Mouse (Mus musculus): ENCODE results near the gene Fnbp1l. TPM values are rescaled to one million over a fixed set of nuclear protein-coding genes. Genes with fewer than 3 reads are reported as not detected.

The Fnbp1l gene
- total and polyA plus RNA-seq, 3 experiments = 1.5 to 2.0 (median 2.0) TPM

GRCm38 (mm10) chr3:122603229-122603628 lies 16.3 kb downstream of the Fnbp1l start:
- in situ Hi-C loops (cut with MboI; ENCODE audit: low pct_ligation_motif_present, low pct_unique_long_range_greater_than_20kb, low sequenced_read_pairs) (no loop called here), dilution Hi-C loops (cut with MboI; ENCODE audit: extremely low pct_ligation_motif_present, extremely low pct_unique_long_range_greater_than_20kb, low sequenced_read_pairs) (no loop called here)
- no peaks in the 10 kb centered on the region for H3K9me3 ChIP-seq (replicated peaks; ENCODE audit: low read length)
- H3K36me3 ChIP-seq (replicated peaks in 1 of 2; ENCODE audit: control insufficient read depth in 1 of 2, insufficient read depth in 1 of 2, low read length in 1 of 2) = no peaks in the 10 kb centered on the region
- H3K4me2 ChIP-seq (ENCODE audit: insufficient read depth, low read depth, poor library complexity, severe bottlenecking) = no peak overlapping the region
- H3K79me2 ChIP-seq (replicated peaks; ENCODE audit: control insufficient read depth, extremely low read depth, insufficient read depth, poor library complexity, severe bottlenecking) = no peaks in the 10 kb centered on the region
- H3K9ac ChIP-seq (ENCODE audit: insufficient read depth, low read depth) = no peak overlapping the region
- no peak overlapping the region for H3K27ac ChIP-seq (ENCODE audit: insufficient read depth, low read depth)
- H3K27me3 ChIP-seq (replicated peaks) = no peaks in the 10 kb centered on the region
- peaks cover 0 to 2% of the 10 kb centered on the region in 2 experiments; a peak in 1 of 4 replicates for H3K4me1 ChIP-seq (ENCODE audit: control insufficient read depth in 1 of 2, insufficient read depth in 2 of 2)
- TF ChIP-seq ELF1 (IDR thresholded peaks at IDR 0.05; ENCODE audit: low read depth, low read length) (no peak), CHD1 (IDR thresholded peaks at IDR 0.05; ENCODE audit: low read depth, low read length) (no peak), MAFK (IDR thresholded peaks at IDR 0.05; ENCODE audit: insufficient replicate concordance, low read length) (no peak), BHLHE40 (IDR thresholded peaks at IDR 0.05; ENCODE audit: low read depth, low read length) (no peak), NELFE (IDR thresholded peaks at IDR 0.05; ENCODE audit: low read depth, low read length) (no peak), TBP (conservative IDR thresholded peaks at IDR 0.05; ENCODE audit: low read depth, low read length) (no peak), GABPA (IDR thresholded peaks at IDR 0.05; ENCODE audit: insufficient replicate concordance, low read depth, low read length) (no peak), UBTF (IDR thresholded peaks at IDR 0.05; ENCODE audit: low read depth, low read length) (no peak)
- no peak for DNase-seq (ENCODE audit: extremely low read depth)
- no peak overlapping the region for H3K4me3 ChIP-seq (replicated peaks in 1 of 3; ENCODE audit: low read depth in 2 of 3, low read length in 2 of 3, poor library complexity in 1 of 3)

GRCm38 (mm10) chr3:122602370-122602769 lies 17.1 kb downstream of the Fnbp1l start:
- dilution Hi-C loops (cut with MboI; ENCODE audit: extremely low pct_ligation_motif_present, extremely low pct_unique_long_range_greater_than_20kb, low sequenced_read_pairs) = no loop called here
- H3K9me3 ChIP-seq (replicated peaks; ENCODE audit: low read length) = no peaks in the 10 kb centered on the region

GRCm38 (mm10) chr3:122599291-122599690 lies 20.2 kb downstream of the Fnbp1l start:
- DNase-seq (ENCODE audit: extremely low read depth) = no peak

More at GRCm38 (mm10) chr3:122602370-122602769, 17.1 kb downstream of the Fnbp1l start:
- Histone ChIP-seq H3K79me2 (replicated peaks; ENCODE audit: control insufficient read depth, extremely low read depth, insufficient read depth, poor library complexity, severe bottlenecking) (no peaks in the 10 kb centered on the region), H3K9ac (ENCODE audit: insufficient read depth, low read depth) (no peak overlapping the region), H3K4me1 (ENCODE audit: control insufficient read depth in 1 of 2, insufficient read depth in 2 of 2) (peaks cover 0 to 2% of the 10 kb centered on the region in 2 experiments; a peak in 1 of 4 replicates), H3K27me3 (replicated peaks) (no peaks in the 10 kb centered on the region), H3K36me3 (replicated peaks in 1 of 2; ENCODE audit: control insufficient read depth in 1 of 2, insufficient read depth in 1 of 2, low read length in 1 of 2) (no peaks in the 10 kb centered on the region), H3K27ac (ENCODE audit: insufficient read depth, low read depth) (no peak overlapping the region), H3K4me3 (replicated peaks in 1 of 3; ENCODE audit: low read depth in 2 of 3, low read length in 2 of 3, poor library complexity in 1 of 3) (no peak overlapping the region), H3K4me2 (ENCODE audit: insufficient read depth, low read depth, poor library complexity, severe bottlenecking) (no peak overlapping the region)
- no peak for TF ChIP-seq KAT2A (IDR thresholded peaks at IDR 0.05; ENCODE audit: insufficient replicate concordance, low read length)
- no peak for TF ChIP-seq ZKSCAN1 (IDR thresholded peaks at IDR 0.05; ENCODE audit: borderline replicate concordance, low read depth, low read length)
- TF ChIP-seq EP300 (IDR thresholded peaks at IDR 0.05; ENCODE audit: low read length) = no peak
- no peak for TF ChIP-seq CTCF (conservative IDR thresholded peaks at IDR 0.05 in 1 of 2, IDR thresholded peaks at IDR 0.05 in 1 of 2; ENCODE audit: low read depth in 2 of 2, low read length in 2 of 2)
- no peak for TF ChIP-seq E2F4 (IDR thresholded peaks at IDR 0.05; ENCODE audit: insufficient replicate concordance, low read depth, low read length)
- no peak for TF ChIP-seq TCF12 (IDR thresholded peaks at IDR 0.05; ENCODE audit: low read depth, low read length)
- TF ChIP-seq HCFC1 (IDR thresholded peaks at IDR 0.05; ENCODE audit: low read depth, low read length) = no peak
- TF ChIP-seq UBTF (IDR thresholded peaks at IDR 0.05; ENCODE audit: low read depth, low read length) = no peak
- DNase-seq (ENCODE audit: extremely low read depth) = no peak
- in situ Hi-C loops (cut with MboI; ENCODE audit: low pct_ligation_motif_present, low pct_unique_long_range_greater_than_20kb, low sequenced_read_pairs) = no loop called here

More at GRCm38 (mm10) chr3:122599291-122599690, 20.2 kb downstream of the Fnbp1l start:
- Histone ChIP-seq H3K9ac (ENCODE audit: insufficient read depth, low read depth) (no peak overlapping the region), H3K27ac (ENCODE audit: insufficient read depth, low read depth) (no peak overlapping the region), H3K9me3 (replicated peaks; ENCODE audit: low read length) (no peaks in the 10 kb centered on the region), H3K4me1 (ENCODE audit: control insufficient read depth in 1 of 2, insufficient read depth in 2 of 2) (peaks cover 0 to 2% of the 10 kb centered on the region in 2 experiments; a peak in 1 of 4 replicates), H3K79me2 (replicated peaks; ENCODE audit: control insufficient read depth, extremely low read depth, insufficient read depth, poor library complexity, severe bottlenecking) (no peaks in the 10 kb centered on the region), H3K27me3 (replicated peaks) (no peaks in the 10 kb centered on the region), H3K4me2 (ENCODE audit: insufficient read depth, low read depth, poor library complexity, severe bottlenecking) (no peak overlapping the region), H3K4me3 (replicated peaks in 1 of 3; ENCODE audit: low read depth in 2 of 3, low read length in 2 of 3, poor library complexity in 1 of 3) (no peak overlapping the region), H3K36me3 (replicated peaks in 1 of 2; ENCODE audit: control insufficient read depth in 1 of 2, insufficient read depth in 1 of 2, low read length in 1 of 2) (no peaks in the 10 kb centered on the region)
- TF ChIP-seq CHD1 (IDR thresholded peaks at IDR 0.05; ENCODE audit: low read depth, low read length) = no peak
- TF ChIP-seq MAZ (IDR thresholded peaks at IDR 0.05; ENCODE audit: low read depth, low read length) = no peak
- no peak for TF ChIP-seq HCFC1 (IDR thresholded peaks at IDR 0.05; ENCODE audit: low read depth, low read length)
- no peak for TF ChIP-seq SMC3 (IDR thresholded peaks at IDR 0.05; ENCODE audit: low read depth, low read length)
- no peak for TF ChIP-seq RAD21 (IDR thresholded peaks at IDR 0.05; ENCODE audit: low read depth, low read length)
- no peak for TF ChIP-seq MEF2A (IDR thresholded peaks at IDR 0.05; ENCODE audit: borderline replicate concordance, low read depth, low read length)
- TF ChIP-seq JUND (conservative IDR thresholded peaks at IDR 0.05; ENCODE audit: low read depth, low read length) = no peak
- TF ChIP-seq ZMIZ1 (IDR thresholded peaks at IDR 0.05; ENCODE audit: low read depth, low read length) = no peak
- TF ChIP-seq POLR2AphosphoS2 (IDR thresholded peaks at IDR 0.05; ENCODE audit: low read depth, low read length) = no peak
- no peak for TF ChIP-seq POLR2A (IDR thresholded peaks at IDR 0.05; ENCODE audit: low read depth, low read length)
- no peak for TF ChIP-seq PAX5 (IDR thresholded peaks at IDR 0.05; ENCODE audit: low read length)
- no peak for TF ChIP-seq UBTF (IDR thresholded peaks at IDR 0.05; ENCODE audit: low read depth, low read length)
- TF ChIP-seq TBP (conservative IDR thresholded peaks at IDR 0.05; ENCODE audit: low read depth, low read length) = no peak
- no peak for TF ChIP-seq EP300 (IDR thresholded peaks at IDR 0.05; ENCODE audit: low read length)
- TF ChIP-seq MAX (IDR thresholded peaks at IDR 0.05; ENCODE audit: low read length) = no peak
- TF ChIP-seq SIN3A (IDR thresholded peaks at IDR 0.05; ENCODE audit: low read length) = no peak
- no peak for TF ChIP-seq E2F4 (IDR thresholded peaks at IDR 0.05; ENCODE audit: insufficient replicate concordance, low read depth, low read length)
- TF ChIP-seq NELFE (IDR thresholded peaks at IDR 0.05; ENCODE audit: low read depth, low read length) = no peak
- TF ChIP-seq ZNF384 (IDR thresholded peaks at IDR 0.05; ENCODE audit: low read depth, low read length) = no peak
- TF ChIP-seq KAT2A (IDR thresholded peaks at IDR 0.05; ENCODE audit: insufficient replicate concordance, low read length) = no peak
- dilution Hi-C loops (cut with MboI; ENCODE audit: extremely low pct_ligation_motif_present, extremely low pct_unique_long_range_greater_than_20kb, low sequenced_read_pairs) = no loop called here
- in situ Hi-C loops (cut with MboI; ENCODE audit: low pct_ligation_motif_present, low pct_unique_long_range_greater_than_20kb, low sequenced_read_pairs) = no loop called here

Data from CH12.LX (cell line).